Mouse (Mus musculus) gastrocnemius, adult 18-20 months (tissue): ENCODE data around the gene Adcy3. TPM values are rescaled to one million over a fixed set of nuclear protein-coding genes. Genes with fewer than 3 reads are reported as not detected.
"Not testable (repeated sequence)": the region's sequence is repeated elsewhere in the genome, so short reads cannot be mapped to it uniquely, and the experiment has no call there.

Experiments used
- DNase-seq: peaks from one replicate; pipeline ENCODE4 v3.0.0; 2021; ENCODE audit warnings: low spot score
- total RNA-seq, 2 experiments: library from RNA; stranded (reverse); gene quantifications; 2 replicates each; pipeline ENCODE4 v1.2.3; 2021

Gene Adcy3
- total RNA-seq, 2 experiments from 2014 or later, result 1.2 to 1.6 TPM

- DNase-seq, result not testable (repeated sequence)
Measured at GRCm38 (mm10) chr12:4240281-4240680, 107.4 kb downstream of the Adcy3 start.

DNA sequence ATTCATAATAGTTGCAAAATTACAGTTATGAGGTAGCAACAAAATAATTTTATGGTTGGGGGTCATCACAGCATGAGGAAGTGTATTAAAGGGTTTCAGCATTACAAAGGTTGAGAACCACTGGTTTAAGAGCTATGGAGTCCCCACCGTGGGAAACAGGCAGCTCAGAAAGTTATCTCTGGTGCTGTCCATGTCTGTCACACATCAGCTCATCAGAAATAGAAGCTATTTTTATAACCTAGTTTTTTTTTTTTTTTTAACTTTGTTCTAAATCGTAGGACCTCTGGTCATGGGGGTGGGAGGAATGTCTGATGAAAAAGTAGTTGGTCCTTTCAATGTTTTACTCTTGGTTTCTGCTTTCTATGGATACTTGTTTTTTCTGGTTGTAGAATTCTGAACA, 110.9 kb downstream of the Adcy3 start:
- DNase-seq, result no peak

GRCm38 (mm10) chr12:4245742-4246141, 112.8 kb downstream of the Adcy3 start:
- DNase-seq, result no peak

DNA sequence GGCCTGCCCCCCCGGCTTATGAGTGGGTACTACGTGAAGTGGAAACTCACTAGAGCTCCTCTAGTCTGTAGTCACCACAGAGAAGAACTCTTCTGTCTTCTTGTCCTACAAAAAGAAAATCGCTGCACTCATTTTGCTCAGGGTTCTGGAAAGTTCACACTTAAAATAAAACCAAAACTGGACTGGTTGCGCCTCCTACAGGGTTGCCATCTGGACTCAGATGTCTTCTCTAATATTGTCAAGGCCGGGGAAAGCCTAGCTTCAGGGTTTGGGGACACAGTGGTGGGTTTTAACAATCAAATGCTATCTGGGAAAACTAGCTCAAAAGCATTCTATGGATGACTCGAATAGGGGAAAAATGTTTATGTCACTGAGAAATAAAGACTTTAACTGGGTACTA, 116.9 kb downstream of the Adcy3 start:
- no peak for DNase-seq

GRCm38 (mm10) chr12:4252742-4253655, 120.1 kb downstream of the Adcy3 start:
- peak; percentile 50 for DNase-seq

Other genes with a start within 250 kb of the Adcy3 start
- gene Pomc, start 178.2 kb upstream of the Adcy3 start, total RNA-seq, result not detected
- 1 to 10 TPM; 3.3 to 5.6 TPM for gene Efr3b, start 94.2 kb upstream of the Adcy3 start, total RNA-seq
- 10 to 100 TPM; 35.0 to 39.3 TPM for gene Dnajc27, start 50.5 kb upstream of the Adcy3 start, total RNA-seq
- gene Ptrhd1, start 100.9 kb downstream of the Adcy3 start, total RNA-seq, result 1 to 10 TPM; 5.3 to 5.8 TPM
- gene Cenpo, start 101.2 kb downstream of the Adcy3 start, total RNA-seq, result 1 to 10 TPM; 1.7 to 1.8 TPM